Mouse (Mus musculus) liver, embryonic 15.5 days (tissue): ENCODE results near the gene Ckap2l. TPM values are rescaled to one million over a fixed set of nuclear protein-coding genes. Genes with fewer than 3 reads are reported as not detected.

Experiments used
- ATAC-seq: fragments of 200-750 bp; cut with Nextera tagmentation; 2 replicates; pipeline ENCODE4 v1.8.0; 2017; ENCODE audit warnings: moderate number of reproducible peaks, mild to moderate bottlenecking, moderate library complexity; ENCODE audit not compliant: insufficient read depth
- H3K27ac ChIP-seq: fragments of 300-500 bp; sonication (generic); replicated peaks from 2 replicates; pipeline ENCODE4 v1.5.1; 2015; ENCODE audit warnings: mild to moderate bottlenecking, inconsistent platforms
- H3K27me3 ChIP-seq: fragments of 300-500 bp; sonication (generic); 2 replicates; pipeline ENCODE4 v1.6.1; 2015; ENCODE audit warnings: mild to moderate bottlenecking, inconsistent platforms
- H3K36me3 ChIP-seq: fragments of 300-500 bp; sonication (generic); replicated peaks from 2 replicates; pipeline ENCODE4 v1.6.1; 2015; ENCODE audit warnings: moderate library complexity, mild to moderate bottlenecking, inconsistent platforms
- H3K4me1 ChIP-seq: fragments of 300-500 bp; sonication (generic); replicated peaks from 2 replicates; pipeline ENCODE4 v1.6.1; 2015; ENCODE audit warnings: inconsistent platforms
- H3K4me2 ChIP-seq: fragments of 300-500 bp; sonication (generic); 2 replicates; pipeline ENCODE4 v1.6.1; 2015; ENCODE audit warnings: moderate library complexity, mild to moderate bottlenecking, inconsistent platforms
- H3K4me3 ChIP-seq: fragments of 300-500 bp; sonication (generic); replicated peaks from 2 replicates; pipeline ENCODE4 v1.5.1; 2015; ENCODE audit warnings: mild to moderate bottlenecking, inconsistent platforms
- H3K9ac ChIP-seq: fragments of 300-500 bp; sonication (generic); 2 replicates; pipeline ENCODE4 v1.6.1; 2015; ENCODE audit warnings: moderate library complexity, mild to moderate bottlenecking, inconsistent platforms
- H3K9me3 ChIP-seq: fragments of 300-500 bp; sonication (generic); replicated peaks from 2 replicates; pipeline ENCODE4 v1.6.1; 2016; ENCODE audit warnings: inconsistent platforms
- WGBS: fragments of 180-500 bp; shearing (Covaris S2); methylation state at CpG from one replicate; pipeline ENCODE4 v1.1.7; 2015; ENCODE audit warnings: mixed read lengths; ENCODE audit not compliant: insufficient replicate concordance; 5-methylcytosine and 5-hydroxymethylcytosine counted together
- polyA plus RNA-seq: library from polyadenylated mRNA; unstranded; fragments of >200 nt; fragmentation: Nextera tagmentation; extraction: Ambion mirVana; gene quantifications from 2 replicates; pipeline ENCODE4 v1.2.1, GENCODE M21; 2015

Gene Ckap2l
- polyA plus RNA-seq, result 25.9 and 26.7 TPM in 2 replicates

GRCm38 (mm10) chr2:129296671-129297588 is at the start of gene Ckap2l:
Gene Ckap2l (minus strand): TSS chr2:129297212.
- under 1% methylated on average over 50 of the region's 50 CpGs for WGBS
- H3K4me2 ChIP-seq, result peak within 1 kb of the TSS; percentile 93
- H3K9me3 ChIP-seq, result no peaks in the 10 kb centered on the region
- peak within 1 kb of the TSS; percentile 97 for H3K27ac ChIP-seq
- H3K27me3 ChIP-seq, result peaks cover 19% of the 10 kb centered on the region
- H3K4me1 ChIP-seq, result peaks cover 31% of the 10 kb centered on the region
- H3K4me3 ChIP-seq, result peak within 1 kb of the TSS; percentile 74
- ATAC-seq, result peak; percentile 98
- H3K36me3 ChIP-seq, result peaks cover 19% of the 10 kb centered on the region
- H3K9ac ChIP-seq, result peak within 1 kb of the TSS; percentile 90

- Histone ChIP-seq H3K9me3 (0 out of 2 replicates have a peak, but pooled peaks cover 5% of the 10 kb centered on the region), H3K4me3 (no peak overlapping the region), H3K9ac (no peak overlapping the region), H3K4me2 (no peak overlapping the region), H3K4me1 (no peaks in the 10 kb centered on the region), H3K27me3 (no peaks in the 10 kb centered on the region), H3K36me3 (no peaks in the 10 kb centered on the region), H3K27ac (no peak overlapping the region)
- 38% methylated on average over 6 of the region's 6 CpGs for WGBS
- no peak for ATAC-seq
These were observed 41.2 kb upstream of the Ckap2l start for GRCm38 (mm10) chr2:129338138-129338621.

GRCm38 (mm10) chr2:129333471-129333870 is 36.5 kb upstream of the Ckap2l start:
- 47% methylated on average over 4 of the region's 4 CpGs for WGBS
- H3K4me2 ChIP-seq, result no peak overlapping the region
- no peak for ATAC-seq
- H3K9me3 ChIP-seq, result no peaks in the 10 kb centered on the region
- H3K4me3 ChIP-seq, result no peak overlapping the region
- H3K27me3 ChIP-seq, result 0 out of 2 replicates have a peak, but pooled peaks cover 8% of the 10 kb centered on the region
- no peaks in the 10 kb centered on the region for H3K36me3 ChIP-seq
- H3K4me1 ChIP-seq, result no peaks in the 10 kb centered on the region
- no peak overlapping the region for H3K9ac ChIP-seq
- H3K27ac ChIP-seq, result no peak overlapping the region

- no peak overlapping the region; the same call in 1 of the 2 replicates for H3K27ac ChIP-seq
- H3K4me3 ChIP-seq, result no peak overlapping the region
- no peaks in the 10 kb centered on the region for H3K9me3 ChIP-seq
- no peaks in the 10 kb centered on the region for H3K4me1 ChIP-seq
- no peak for ATAC-seq
- 0 out of 2 replicates have a peak, but pooled peaks cover 8% of the 10 kb centered on the region for H3K27me3 ChIP-seq
- H3K4me2 ChIP-seq, result no peak overlapping the region
- WGBS, result 25% methylated on average over 13 of the region's 13 CpGs
- H3K9ac ChIP-seq, result no peak overlapping the region
- no peaks in the 10 kb centered on the region for H3K36me3 ChIP-seq
These were observed 33.5 kb upstream of the Ckap2l start for GRCm38 (mm10) chr2:129330540-129330939.

- no peaks in the 10 kb centered on the region for H3K36me3 ChIP-seq
- WGBS, result 34% methylated on average over 7 of the region's 7 CpGs
- no peak overlapping the region for H3K9ac ChIP-seq
- ATAC-seq, result no peak
- H3K27me3 ChIP-seq, result 0 out of 2 replicates have a peak, but pooled peaks cover 8% of the 10 kb centered on the region
- H3K9me3 ChIP-seq, result no peaks in the 10 kb centered on the region
- no peak overlapping the region for H3K4me3 ChIP-seq
- peak overlapping the region; percentile 24; the same call in 1 of the 2 replicates for H3K27ac ChIP-seq
- H3K4me2 ChIP-seq, result no peak overlapping the region
- no peaks in the 10 kb centered on the region for H3K4me1 ChIP-seq
These were observed 33.0 kb upstream of the Ckap2l start for GRCm38 (mm10) chr2:129330024-129330423.

GRCm38 (mm10) chr2:129328238-129328637 is 31.2 kb upstream of the Ckap2l start:
- no peak overlapping the region for H3K4me2 ChIP-seq
- H3K27me3 ChIP-seq, result 0 out of 2 replicates have a peak, but pooled peaks cover 8% of the 10 kb centered on the region
- no peak overlapping the region for H3K27ac ChIP-seq
- no peak overlapping the region for H3K9ac ChIP-seq
- H3K4me3 ChIP-seq, result no peak overlapping the region
- WGBS, result 51% methylated on average over 4 of the region's 4 CpGs
- H3K36me3 ChIP-seq, result no peaks in the 10 kb centered on the region
- no peak for ATAC-seq
- H3K9me3 ChIP-seq, result no peaks in the 10 kb centered on the region
- no peaks in the 10 kb centered on the region for H3K4me1 ChIP-seq

- WGBS, result 58% methylated on average over 3 of the region's 3 CpGs
- Histone ChIP-seq H3K9ac (no peak overlapping the region), H3K9me3 (no peaks in the 10 kb centered on the region), H3K4me3 (no peak overlapping the region), H3K27me3 (no peaks in the 10 kb centered on the region), H3K4me2 (no peak overlapping the region), H3K36me3 (no peaks in the 10 kb centered on the region), H3K4me1 (no peaks in the 10 kb centered on the region), H3K27ac (no peak overlapping the region)
- ATAC-seq, result no peak
These were observed 27.2 kb upstream of the Ckap2l start for GRCm38 (mm10) chr2:129324216-129324615.

GRCm38 (mm10) chr2:129322117-129322635 is 25.2 kb upstream of the Ckap2l start:
- Histone ChIP-seq H3K27me3 (no peaks in the 10 kb centered on the region), H3K4me3 (no peak overlapping the region), H3K27ac (no peak overlapping the region), H3K4me2 (no peak overlapping the region), H3K9me3 (no peaks in the 10 kb centered on the region), H3K36me3 (no peaks in the 10 kb centered on the region), H3K4me1 (no peaks in the 10 kb centered on the region), H3K9ac (no peak overlapping the region)
- ATAC-seq, result no peak
- 21% methylated on average over 1 of the region's 1 CpGs for WGBS

- Histone ChIP-seq H3K36me3 (no peaks in the 10 kb centered on the region), H3K4me1 (no peaks in the 10 kb centered on the region), H3K9ac (no peak overlapping the region), H3K4me2 (no peak overlapping the region), H3K27ac (no peak overlapping the region), H3K4me3 (no peak overlapping the region), H3K27me3 (no peaks in the 10 kb centered on the region), H3K9me3 (no peaks in the 10 kb centered on the region)
- WGBS, result 45% methylated on average over 8 of the region's 8 CpGs
- no peak for ATAC-seq
These were observed 23.1 kb upstream of the Ckap2l start for GRCm38 (mm10) chr2:129320033-129320605.

GRCm38 (mm10) chr2:129315831-129316230 is 18.8 kb upstream of the Ckap2l start:
- no peak for ATAC-seq

GRCm38 (mm10) chr2:129314880-129315279 is 17.9 kb upstream of the Ckap2l start:
- Histone ChIP-seq H3K36me3 (no peaks in the 10 kb centered on the region), H3K4me2 (no peak overlapping the region), H3K4me3 (no peak overlapping the region), H3K9ac (no peak overlapping the region), H3K27me3 (0 out of 2 replicates have a peak, but pooled peaks cover 9% of the 10 kb centered on the region), H3K27ac (no peak overlapping the region), H3K4me1 (no peaks in the 10 kb centered on the region), H3K9me3 (no peaks in the 10 kb centered on the region)
- no peak for ATAC-seq
- WGBS, result 57% methylated on average over 6 of the region's 6 CpGs

More at GRCm38 (mm10) chr2:129315831-129316230, 18.8 kb upstream of the Ckap2l start:
- Histone ChIP-seq H3K4me2 (no peak overlapping the region), H3K27me3 (0 out of 2 replicates have a peak, but pooled peaks cover under 1% of the 10 kb centered on the region), H3K27ac (no peak overlapping the region), H3K4me1 (no peaks in the 10 kb centered on the region), H3K4me3 (no peak overlapping the region), H3K36me3 (no peaks in the 10 kb centered on the region), H3K9ac (no peak overlapping the region), H3K9me3 (no peaks in the 10 kb centered on the region)
- 37% methylated on average over 4 of the region's 4 CpGs for WGBS
